13 mouse cellular contexts compared by ENCODE assay signal in genomic region chr6:56076378-56076805, GRCm38 (mm10). TPM values are rescaled to one million over a fixed set of nuclear protein-coding genes. Genes with fewer than 3 reads are reported as not detected.
DNase-seq lines count a peak whose midpoint lies in the region; ATAC-seq lines count a peak whose summit lies in the region.
"Had no signal": no experiment of that assay in that cellular context is flagged by ENCODE, and none has a peak within 500 bp of the region (broad histone marks: within the 10 kb centered on the region; RNA-seq: fewer than 3 reads in every experiment).

No protein-coding gene starts in this region.

- peak; percentile 63 for DNase-seq in forebrain, embryonic 14.5 days (ENCODE audit: low spot score)
- DNase-seq in forebrain, embryonic 11.5 days (ENCODE audit: low spot score): no peak
- DNase-seq in layer of hippocampus, adult 8-10 months (ENCODE audit: low spot score in 2 of 2): peak; percentile 4 to 7
- no peak for DNase-seq in layer of hippocampus, postnatal 25 days (ENCODE audit: extremely low spot score in 1 of 2, low spot score in 1 of 2)
- peak; percentile 13 for DNase-seq in telencephalon, adult 2 months (ENCODE audit: low read depth, low spot score)
- no peak for DNase-seq in thymus, adult 18-20 months
- DNase-seq in spleen, postnatal 36 days (ENCODE audit: low spot score in 2 of 2): no peak
- DNase-seq: left cerebral cortex, postnatal 4 days; lung, adult 18-20 months; right cerebral cortex, adult 18-20 months had no signal

- no peak overlapping the region for H3K4me2 ChIP-seq in forebrain, embryonic 14.5 days (ENCODE audit: low read length)
- H3K4me2 ChIP-seq in forebrain, embryonic 11.5 days (ENCODE audit: low read depth, low read length, severe bottlenecking): no peak overlapping the region
- H3K4me2 ChIP-seq in hindbrain, embryonic 16.5 days (ENCODE audit: low read length): no peak overlapping the region

- peak; percentile 57; the same call in 1 of the 2 replicates for ATAC-seq in forebrain, embryonic 14.5 days
- ATAC-seq in forebrain, embryonic 11.5 days (replicated peaks; ENCODE audit: low FRiP score): no peak
- peak; percentile 61 for ATAC-seq in hindbrain, embryonic 16.5 days

- no peak overlapping the region for H3K4me3 ChIP-seq in forebrain, embryonic 14.5 days (ENCODE audit: low read depth, low read length)
- H3K4me3 ChIP-seq in forebrain, embryonic 11.5 days (ENCODE audit: low read depth, low read length): no peak overlapping the region
- H3K4me3 ChIP-seq in hindbrain, embryonic 16.5 days (ENCODE audit: low read length): no peak overlapping the region

- H3K4me1 ChIP-seq in forebrain, embryonic 14.5 days (ENCODE audit: control insufficient read depth, insufficient read depth, low read length): no peaks in the 10 kb centered on the region
- H3K4me1 ChIP-seq in forebrain, embryonic 11.5 days (replicated peaks; ENCODE audit: control insufficient read depth, insufficient read depth, low read length): no peaks in the 10 kb centered on the region
- H3K4me1 ChIP-seq in hindbrain, embryonic 16.5 days (ENCODE audit: control insufficient read depth, insufficient read depth, low read depth, low read length): no peaks in the 10 kb centered on the region

- H3K27me3 ChIP-seq in forebrain, embryonic 14.5 days (replicated peaks; ENCODE audit: control insufficient read depth, insufficient read depth, low read length): no peaks in the 10 kb centered on the region
- H3K27me3 ChIP-seq in forebrain, embryonic 11.5 days (ENCODE audit: control insufficient read depth, insufficient read depth, low read length): no peaks in the 10 kb centered on the region
- H3K27me3 ChIP-seq in hindbrain, embryonic 16.5 days (replicated peaks; ENCODE audit: control insufficient read depth, insufficient read depth, low read length): no peaks in the 10 kb centered on the region
- H3K27me3 ChIP-seq: CH12.LX had no signal

- no peaks in the 10 kb centered on the region for H3K36me3 ChIP-seq in forebrain, embryonic 14.5 days (ENCODE audit: control insufficient read depth, insufficient read depth, low read length)
- no peaks in the 10 kb centered on the region for H3K36me3 ChIP-seq in forebrain, embryonic 11.5 days (ENCODE audit: control insufficient read depth, insufficient read depth, low read length)
- H3K36me3 ChIP-seq in hindbrain, embryonic 16.5 days (ENCODE audit: control insufficient read depth, insufficient read depth, low read length): no peaks in the 10 kb centered on the region

- no peak overlapping the region for H3K9ac ChIP-seq in forebrain, embryonic 14.5 days (ENCODE audit: low read length)
- no peak overlapping the region for H3K9ac ChIP-seq in forebrain, embryonic 11.5 days (ENCODE audit: low read length)
- no peak overlapping the region for H3K9ac ChIP-seq in hindbrain, embryonic 16.5 days (ENCODE audit: low read depth, low read length)

- 35% methylated on average over 4 of the region's 4 CpGs for WGBS in forebrain, embryonic 14.5 days
- WGBS in forebrain, embryonic 11.5 days: 39% methylated on average over 4 of the region's 4 CpGs
- WGBS in hindbrain, embryonic 16.5 days: 13% methylated on average over 4 of the region's 4 CpGs

- H3K9me3 ChIP-seq in forebrain, embryonic 14.5 days (replicated peaks; ENCODE audit: control insufficient read depth, low read length): no peaks in the 10 kb centered on the region
- H3K9me3 ChIP-seq in forebrain, embryonic 11.5 days (ENCODE audit: control insufficient read depth, low read length): no peaks in the 10 kb centered on the region
- H3K9me3 ChIP-seq in hindbrain, embryonic 16.5 days (ENCODE audit: control insufficient read depth, low read length): no peaks in the 10 kb centered on the region

- H3K27ac ChIP-seq in forebrain, embryonic 14.5 days (ENCODE audit: low read depth, low read length): no peak overlapping the region
- no peak overlapping the region for H3K27ac ChIP-seq in forebrain, embryonic 11.5 days (ENCODE audit: low read depth, low read length)
- no peak overlapping the region for H3K27ac ChIP-seq in hindbrain, embryonic 16.5 days (ENCODE audit: low read depth, low read length)

RNA-seq across cellular contexts. Expression of gene Ppp1r17, which starts 59.1 kb away (rescaled TPM):
- 3.1 and 3.5 TPM in 2 replicates for polyA plus RNA-seq in forebrain, embryonic 14.5 days (2014; fragmentation: Nextera tagmentation; extraction: Ambion mirVana)
- polyA plus RNA-seq in forebrain, embryonic 11.5 days (2014; fragmentation: Nextera tagmentation; extraction: Ambion mirVana): 4.1 and 4.4 TPM in 2 replicates
- under 1 TPM; 0.43 to 0.83 (median 0.76) TPM for total RNA-seq in layer of hippocampus, adult 8-10 months (2022)
- total RNA-seq in layer of hippocampus, postnatal 25 days (2021): under 1 TPM; 0.54 to 0.89 TPM
- 1.4 and 2.1 TPM in 2 replicates for polyA plus RNA-seq in hindbrain, embryonic 16.5 days (2015; fragmentation: Nextera tagmentation; extraction: Ambion mirVana)
- total RNA-seq: CH12.LX; heart, postnatal 14 days had no signal

Comparison
In these comparisons a context has a peak if more than half of its experiments do, and no peak if none do; other contexts are left out.
1. DNase-seq: peak in forebrain, embryonic 14.5 days (single experiment), layer of hippocampus, adult 8-10 months (2 of 2) and telencephalon, adult 2 months (single experiment); none in forebrain, embryonic 11.5 days (single experiment), layer of hippocampus, postnatal 25 days (0 of 2), thymus, adult 18-20 months (0 of 2) and spleen, postnatal 36 days (0 of 2).